Mouse (Mus musculus) olfactory bulb, adult 2 months (tissue): Measurements from ENCODE around the gene Fam53b.

Source experiments
- CTCF ChIP-seq: fragments of 200-500 bp; IDR thresholded peaks from 2 replicates; pipeline ENCODE4 v1.5.1; 2012; ENCODE audit warnings: low read depth, mild to moderate bottlenecking, low read length, moderate library complexity; ENCODE audit not compliant: insufficient read depth
- POLR2A ChIP-seq: fragments of 200-500 bp; IDR thresholded peaks from 2 replicates; pipeline ENCODE4 v1.6.1; 2012; ENCODE audit warnings: mild to moderate bottlenecking, low read depth, low read length, moderate library complexity; ENCODE audit not compliant: insufficient read depth

DNA sequence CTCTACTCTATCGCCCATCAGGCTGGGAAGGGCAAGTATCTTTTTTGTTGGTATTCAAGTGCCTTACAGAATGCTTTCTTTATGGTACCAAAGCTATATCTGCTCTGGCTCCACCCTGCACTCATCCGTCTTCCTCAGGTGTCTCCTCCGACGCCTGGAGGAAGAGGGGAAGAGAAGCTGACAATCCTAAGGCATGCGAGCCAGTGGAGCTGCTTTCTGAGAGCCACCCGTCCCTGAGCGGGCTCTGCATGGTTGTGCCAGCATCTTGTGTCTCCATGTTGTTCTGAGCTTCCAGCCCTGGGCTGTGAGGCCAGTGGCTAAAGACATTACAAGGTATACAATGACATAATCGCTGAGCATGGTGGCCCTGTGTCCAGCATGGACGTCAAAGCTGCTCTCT lies 79.5 kb downstream of the Fam53b start:
- TF ChIP-seq POLR2A (no peak), CTCF (no peak)
